ENCODE assay signal across 15 mouse cellular contexts in genomic region chr5:19306656-19307055, GRCm38 (mm10).
"Had no signal": no experiment of that assay in that cellular context is flagged by ENCODE, and none has a peak within 500 bp of the region (broad histone marks: within the 10 kb centered on the region; RNA-seq: fewer than 3 reads in every experiment).

No protein-coding gene starts in this region.

- ATAC-seq: midbrain, embryonic 16.5 days had no signal

- H3K4me2 ChIP-seq: liver, embryonic 11.5 days; liver, embryonic 15.5 days; lung, embryonic 15.5 days; midbrain, embryonic 12.5 days; stomach, embryonic 15.5 days had no signal

- H3K4me1 ChIP-seq: limb, embryonic 10.5 days; liver, embryonic 15.5 days; lung, embryonic 15.5 days; megakaryocyte, embryonic 14.5 days; midbrain, embryonic 12.5 days; stomach, embryonic 15.5 days had no signal

- H3K4me3 ChIP-seq: left cerebral cortex, adult 2 months; limb, embryonic 10.5 days; liver, embryonic 15.5 days; lung, embryonic 15.5 days; megakaryocyte, embryonic 14.5 days; midbrain, embryonic 12.5 days; stomach, embryonic 15.5 days had no signal

- H3K9ac ChIP-seq: liver, embryonic 15.5 days; lung, embryonic 15.5 days; midbrain, embryonic 12.5 days; stomach, embryonic 15.5 days had no signal

- DNase-seq: kidney, postnatal 25 days; lung, postnatal 14 days; right cerebral cortex, postnatal 14 days; thymus, adult 2 months; thymus, postnatal 25 days had no signal

- H3K9me3 ChIP-seq: limb, embryonic 10.5 days; liver, embryonic 15.5 days; lung, embryonic 15.5 days; megakaryocyte, embryonic 14.5 days; midbrain, embryonic 12.5 days; stomach, embryonic 15.5 days had no signal

- H3K36me3 ChIP-seq: limb, embryonic 10.5 days; liver, embryonic 15.5 days; lung, embryonic 15.5 days; midbrain, embryonic 12.5 days; stomach, embryonic 15.5 days had no signal

- H3K27me3 ChIP-seq: liver, embryonic 15.5 days; lung, embryonic 15.5 days; megakaryocyte, embryonic 14.5 days; midbrain, embryonic 12.5 days; stomach, embryonic 15.5 days had no signal

- H3K27ac ChIP-seq: left cerebral cortex, adult 2 months; limb, embryonic 10.5 days; liver, embryonic 15.5 days; lung, embryonic 15.5 days; macrophage; midbrain, embryonic 12.5 days; stomach, embryonic 15.5 days had no signal
